Mouse (Mus musculus) embryonic facial prominence, embryonic 14.5 days (tissue): ENCODE results near the gene Pnpla3. TPM values are rescaled to one million over a fixed set of nuclear protein-coding genes. Genes with fewer than 3 reads are reported as not detected.

Experiments
- ATAC-seq: fragments of 200-750 bp; cut with Nextera tagmentation; 2 replicates; pipeline ENCODE4 v1.8.0; 2017; ENCODE audit warnings: low read depth, moderate number of reproducible peaks, moderate TSS enrichment
- DNase-seq: peaks from one replicate; pipeline ENCODE4 v3.0.0-alpha.2; 2015; ENCODE audit warnings: low spot score
- H3K27ac ChIP-seq: fragments of 300-500 bp; sonication (generic); replicated peaks from 2 replicates; pipeline ENCODE4 v1.5.1; 2014; ENCODE audit warnings: low read depth, mild to moderate bottlenecking, low read length, moderate library complexity
- H3K27me3 ChIP-seq: fragments of 300-500 bp; sonication (generic); replicated peaks from 2 replicates; pipeline ENCODE4 v1.6.1; 2014; ENCODE audit warnings: low read length; ENCODE audit not compliant: control insufficient read depth, insufficient read depth
- H3K36me3 ChIP-seq: fragments of 300-500 bp; sonication (generic); 2 replicates; pipeline ENCODE4 v1.6.1; 2014; ENCODE audit warnings: low read length, mixed read lengths; ENCODE audit not compliant: control insufficient read depth, insufficient read depth
- H3K4me1 ChIP-seq: fragments of 300-500 bp; sonication (generic); 2 replicates; pipeline ENCODE4 v1.6.1; 2014; ENCODE audit warnings: antibody characterized with exemption, low read length; ENCODE audit not compliant: control insufficient read depth, insufficient read depth
- H3K4me2 ChIP-seq: fragments of 300-500 bp; sonication (generic); 2 replicates; pipeline ENCODE4 v1.6.1; 2014; ENCODE audit warnings: low read depth, mild to moderate bottlenecking, low read length, moderate library complexity, mixed read lengths
- H3K4me3 ChIP-seq: fragments of 300-500 bp; sonication (generic); 2 replicates; pipeline ENCODE4 v1.5.1; 2014; ENCODE audit warnings: low read depth, mild to moderate bottlenecking, low read length
- H3K9ac ChIP-seq: fragments of 300-500 bp; sonication (generic); 2 replicates; pipeline ENCODE4 v1.6.1; 2014; ENCODE audit warnings: low read depth, mild to moderate bottlenecking, low read length, moderate library complexity, mixed read lengths
- H3K9me3 ChIP-seq: fragments of 300-500 bp; sonication (generic); 2 replicates; pipeline ENCODE4 v1.6.1; 2016; ENCODE audit warnings: low read length; ENCODE audit not compliant: control insufficient read depth
- WGBS: fragments of 180-500 bp; shearing (Covaris S2); extraction: QIAGEN DNeasy Blood & Tissue Kit; methylation state at CpG from one replicate; pipeline ENCODE4 v1.1.7; 2014; 5-methylcytosine and 5-hydroxymethylcytosine counted together
- polyA plus RNA-seq: library from polyadenylated mRNA; unstranded; fragments of >200 nt; fragmentation: Nextera tagmentation; extraction: Ambion mirVana; gene quantifications from 2 replicates; pipeline ENCODE4 v1.2.1, GENCODE M21; 2014

The Pnpla3 gene
- 0.89 and 1.1 TPM in 2 replicates for polyA plus RNA-seq

DNA sequence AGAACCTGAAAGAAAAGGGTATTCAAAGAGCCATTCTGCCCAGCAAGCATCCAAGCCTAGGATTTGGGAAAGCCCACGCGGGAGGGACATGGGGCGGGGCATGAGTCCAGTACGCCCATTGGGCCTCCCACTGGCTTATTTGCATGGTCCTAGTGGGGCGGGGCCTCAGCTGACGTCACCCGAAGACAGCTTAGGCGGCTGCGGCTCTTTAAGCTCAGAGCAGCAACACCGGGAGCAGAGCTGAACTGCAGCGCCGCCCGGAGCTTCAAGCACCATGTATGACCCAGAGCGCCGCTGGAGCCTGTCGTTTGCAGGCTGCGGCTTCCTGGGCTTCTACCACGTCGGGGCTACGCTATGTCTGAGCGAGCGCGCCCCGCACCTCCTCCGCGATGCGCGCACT lies at the start of gene Pnpla3:
TSS of gene Pnpla3 (plus strand) at position 238 of the 400 bp plus-strand sequence.
- no peaks in the 10 kb centered on the region for H3K36me3 ChIP-seq
- H3K4me1 ChIP-seq, result peaks cover 6% of the 10 kb centered on the region; the same call in 1 of the 2 replicates
- peaks cover 9% of the 10 kb centered on the region; the same call in 1 of the 2 replicates for H3K27me3 ChIP-seq
- peak; percentile 98 for ATAC-seq
- 0% methylated on average over 21 of the region's 28 CpGs for WGBS
- H3K27ac ChIP-seq, result no peak within 1 kb of the TSS
- peak within 1 kb of the TSS; percentile 52 for H3K4me3 ChIP-seq
- peak within 1 kb of the TSS; percentile 99 for H3K4me2 ChIP-seq
- H3K9me3 ChIP-seq, result no peaks in the 10 kb centered on the region
- DNase-seq, result peak; percentile 99
- H3K9ac ChIP-seq, result peak within 1 kb of the TSS; percentile 66

DNA sequence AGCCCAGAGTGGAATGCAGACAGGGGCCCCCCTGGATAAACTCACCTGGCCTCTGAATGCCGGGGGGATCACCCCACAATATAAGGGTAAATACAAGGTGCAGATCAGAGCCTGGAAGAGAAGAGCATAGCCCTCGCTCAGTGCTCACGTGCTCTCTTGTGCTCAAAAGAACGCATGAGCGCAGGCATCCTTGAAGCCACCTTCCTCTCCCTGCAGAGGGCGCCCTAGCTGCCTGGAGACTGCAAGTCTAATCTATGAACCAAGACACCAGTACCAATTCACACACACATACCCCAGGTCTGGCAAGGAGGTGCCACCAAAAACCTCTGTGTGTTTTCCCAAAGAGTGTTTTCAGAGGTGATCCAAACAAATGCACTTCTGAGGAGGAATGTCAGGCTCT lies 47.0 kb upstream of the Pnpla3 start:
- 22% methylated on average over 6 of the region's 6 CpGs for WGBS
- no peaks in the 10 kb centered on the region for H3K9me3 ChIP-seq
- H3K4me2 ChIP-seq, result no peak overlapping the region
- no peak overlapping the region for H3K4me3 ChIP-seq
- H3K27ac ChIP-seq, result no peak overlapping the region
- no peaks in the 10 kb centered on the region for H3K27me3 ChIP-seq
- DNase-seq, result no peak
- no peaks in the 10 kb centered on the region for H3K36me3 ChIP-seq
- ATAC-seq, result no peak
- H3K4me1 ChIP-seq, result no peaks in the 10 kb centered on the region
- H3K9ac ChIP-seq, result no peak overlapping the region

- Histone ChIP-seq H3K9ac (no peak overlapping the region), H3K4me3 (no peak overlapping the region), H3K9me3 (no peaks in the 10 kb centered on the region), H3K27me3 (no peaks in the 10 kb centered on the region), H3K27ac (no peak overlapping the region), H3K36me3 (no peaks in the 10 kb centered on the region), H3K4me1 (no peaks in the 10 kb centered on the region), H3K4me2 (no peak overlapping the region)
- DNase-seq, result no peak
- ATAC-seq, result no peak
- WGBS, result 61% methylated on average over 7 of the region's 7 CpGs
These were observed 46.6 kb upstream of the Pnpla3 start for GRCm38 (mm10) chr15:84121036-84121435.

- Histone ChIP-seq H3K4me1 (no peaks in the 10 kb centered on the region), H3K4me3 (no peak within 1 kb of the TSS), H3K27me3 (no peaks in the 10 kb centered on the region), H3K9me3 (no peaks in the 10 kb centered on the region), H3K36me3 (no peaks in the 10 kb centered on the region), H3K9ac (no peak within 1 kb of the TSS), H3K4me2 (no peak within 1 kb of the TSS), H3K27ac (no peak within 1 kb of the TSS)
- DNase-seq (no peak), ATAC-seq (no peak)
- WGBS, result 56% methylated on average over 7 of the region's 8 CpGs
These were observed 44.6 kb upstream of the Pnpla3 start, which contains the start of gene Pnpla5 for GRCm38 (mm10) chr15:84123075-84123474. TSS of gene Pnpla5 (minus strand) at chr15:84123175.

DNA sequence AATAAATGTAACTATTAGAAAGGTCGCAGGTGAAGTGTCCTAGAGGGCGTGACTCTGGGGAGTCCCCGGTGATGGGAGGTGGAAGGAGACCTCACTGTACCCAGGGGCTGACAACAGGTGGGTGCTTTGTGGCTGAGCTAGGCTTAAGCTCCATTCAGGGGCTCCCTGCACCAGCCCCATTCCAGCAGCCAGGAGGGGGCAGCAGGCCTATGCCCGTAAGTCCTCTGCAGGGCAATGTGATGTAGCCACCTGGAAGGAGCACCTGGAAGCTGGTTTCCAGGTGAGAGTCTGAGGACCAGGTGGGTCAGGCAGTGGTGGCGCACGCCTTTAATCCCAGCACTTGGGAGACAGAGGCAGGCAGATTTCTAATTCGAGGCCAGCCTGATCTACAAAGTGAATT lies 43.6 kb upstream of the Pnpla3 start:
- 70% methylated on average over 7 of the region's 7 CpGs for WGBS
- H3K9ac ChIP-seq, result no peak overlapping the region

DNA sequence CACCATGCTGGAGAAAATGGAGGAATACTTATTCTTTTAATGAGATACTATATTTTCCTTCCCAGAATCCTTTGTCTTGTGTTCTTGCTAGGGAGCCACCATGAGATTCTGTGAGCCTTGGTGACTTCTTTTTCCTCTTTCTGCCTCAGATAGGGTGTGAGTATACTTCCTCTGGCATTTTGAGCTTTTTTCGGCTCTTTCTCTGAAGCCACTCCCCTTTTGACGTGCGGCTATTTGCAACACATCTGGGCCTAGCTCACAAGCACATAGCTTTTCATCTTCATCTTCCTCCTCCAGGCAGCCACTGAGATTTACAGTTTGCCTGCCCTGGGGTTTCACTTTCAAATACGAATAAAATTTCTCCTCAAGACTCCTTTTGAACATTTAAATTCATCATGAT lies 41.2 kb upstream of the Pnpla3 start:
- Histone ChIP-seq H3K9me3 (no peaks in the 10 kb centered on the region), H3K27ac (no peak overlapping the region), H3K4me1 (no peaks in the 10 kb centered on the region), H3K9ac (no peak overlapping the region), H3K27me3 (no peaks in the 10 kb centered on the region), H3K4me3 (no peak overlapping the region), H3K36me3 (no peaks in the 10 kb centered on the region), H3K4me2 (no peak overlapping the region)
- no peak for DNase-seq
- WGBS, result 53% methylated on average over 4 of the region's 4 CpGs
- ATAC-seq, result no peak

More for the DNA sequence above, 43.6 kb upstream of the Pnpla3 start:
- ATAC-seq (no peak), DNase-seq (no peak)
- Histone ChIP-seq H3K4me1 (no peaks in the 10 kb centered on the region), H3K4me2 (no peak overlapping the region), H3K27ac (no peak overlapping the region), H3K27me3 (no peaks in the 10 kb centered on the region), H3K9me3 (no peaks in the 10 kb centered on the region), H3K36me3 (no peaks in the 10 kb centered on the region), H3K4me3 (no peak overlapping the region)

DNA sequence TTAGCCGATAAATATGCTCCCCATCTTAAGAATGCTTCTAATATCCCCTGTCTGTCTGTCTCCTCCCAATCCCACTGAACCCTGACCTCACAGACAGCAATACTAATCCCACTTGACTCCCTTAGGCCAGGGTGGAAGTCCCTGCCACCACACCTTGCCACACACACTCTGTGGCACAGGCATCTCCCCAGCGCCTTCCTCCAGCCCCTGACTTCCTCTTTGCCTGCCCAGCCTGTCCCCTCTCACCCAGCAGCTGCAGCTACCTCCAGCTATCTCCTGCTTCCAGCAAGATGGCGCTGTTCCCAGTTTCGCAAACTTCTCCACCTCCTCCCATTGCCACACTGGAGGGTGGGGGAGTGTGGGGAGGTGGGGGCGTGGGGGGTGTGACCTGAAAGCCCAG lies 40.8 kb upstream of the Pnpla3 start:
- Histone ChIP-seq H3K36me3 (no peaks in the 10 kb centered on the region), H3K27ac (no peak overlapping the region), H3K9ac (no peak overlapping the region), H3K27me3 (no peaks in the 10 kb centered on the region), H3K4me2 (no peak overlapping the region), H3K9me3 (no peaks in the 10 kb centered on the region), H3K4me1 (no peaks in the 10 kb centered on the region), H3K4me3 (no peak overlapping the region)
- DNase-seq, result no peak
- WGBS, result 30% methylated on average over 5 of the region's 5 CpGs
- ATAC-seq, result no peak

DNA sequence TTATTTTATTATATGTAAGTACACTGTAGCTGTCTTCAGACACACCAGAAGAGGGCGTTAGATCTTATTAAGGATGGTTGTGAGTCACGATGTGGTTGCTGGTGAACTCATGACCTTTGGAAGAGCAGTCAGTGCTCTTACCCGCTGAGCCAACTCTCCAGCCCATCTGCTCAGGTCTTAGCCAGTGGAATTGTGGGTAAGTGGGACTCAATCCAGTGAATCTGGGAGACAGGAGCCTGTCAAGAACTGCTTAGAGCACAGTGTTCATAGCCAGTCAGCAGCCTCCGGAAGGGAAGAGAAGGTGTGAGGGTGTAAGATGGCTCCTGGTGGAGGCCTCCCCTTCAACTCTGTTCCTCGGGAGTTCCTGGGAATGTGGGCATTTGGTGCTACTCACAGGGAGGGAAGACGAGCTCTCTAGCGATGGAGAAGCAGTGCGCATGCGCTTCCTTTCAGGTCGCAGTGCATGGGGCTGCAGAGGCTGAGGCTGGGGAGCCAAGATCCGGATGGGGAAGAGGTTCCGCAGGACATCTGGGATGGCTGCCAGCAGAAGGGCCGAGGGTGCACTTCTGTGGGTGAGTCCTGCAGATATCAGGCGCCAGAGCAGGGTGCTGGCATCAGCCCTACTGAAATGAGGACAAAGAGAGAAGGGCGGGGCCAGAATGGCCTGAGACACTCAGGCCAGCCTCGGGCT lies 36.4 kb upstream of the Pnpla3 start:
- 65% methylated on average over 13 of the region's 16 CpGs for WGBS
- no peaks in the 10 kb centered on the region for H3K27me3 ChIP-seq
- ATAC-seq (no peak), DNase-seq (no peak)
- no peaks in the 10 kb centered on the region for H3K4me1 ChIP-seq
- H3K36me3 ChIP-seq, result no peaks in the 10 kb centered on the region
- no peak overlapping the region for H3K4me2 ChIP-seq
- no peak overlapping the region for H3K4me3 ChIP-seq
- no peak overlapping the region for H3K9ac ChIP-seq
- H3K27ac ChIP-seq, result no peak overlapping the region
- H3K9me3 ChIP-seq, result no peaks in the 10 kb centered on the region

GRCm38 (mm10) chr15:84131971-84132370 lies 35.7 kb upstream of the Pnpla3 start:
- no peak for ATAC-seq
- no peak overlapping the region for H3K4me2 ChIP-seq
- WGBS, result 93% methylated on average over 7 of the region's 7 CpGs

More at GRCm38 (mm10) chr15:84131971-84132370, 35.7 kb upstream of the Pnpla3 start:
- Histone ChIP-seq H3K4me3 (no peak overlapping the region), H3K27ac (no peak overlapping the region), H3K9ac (no peak overlapping the region), H3K36me3 (no peaks in the 10 kb centered on the region), H3K4me1 (no peaks in the 10 kb centered on the region), H3K27me3 (no peaks in the 10 kb centered on the region), H3K9me3 (no peaks in the 10 kb centered on the region)
- no peak for DNase-seq
